Mouse (Mus musculus) small intestine, adult 2 months (tissue): ENCODE measurements around the gene Sema5a.

Source experiments
- CTCF ChIP-seq: fragments of 200-500 bp; IDR thresholded peaks from 2 replicates; pipeline ENCODE4 v1.5.1; 2012; ENCODE audit warnings: low read depth, mild to moderate bottlenecking, control low read depth, inconsistent platforms, low read length, moderate library complexity, mixed read lengths; ENCODE audit not compliant: insufficient replicate concordance, insufficient read length; ENCODE audit errors: extremely low read depth
- POLR2A ChIP-seq: fragments of 200-500 bp; IDR thresholded peaks from 2 replicates; pipeline ENCODE4 v1.6.1; 2012; ENCODE audit warnings: low read depth, mild to moderate bottlenecking, control low read depth, inconsistent platforms, low read length, moderate library complexity

- TF ChIP-seq POLR2A (no peak), CTCF (no peak)
These were observed 362.6 kb downstream of the Sema5a start for GRCm38 (mm10) chr15:32607236-32607635.
